Mouse (Mus musculus): ENCODE results near the gene 0610012G03Rik. TPM values are rescaled to one million over a fixed set of nuclear protein-coding genes. Genes with fewer than 3 reads are reported as not detected.
A peak's percentile ranks its signal among the peaks of the same experiment; 100 is the strongest.
"Not testable (repeated sequence)": the region's sequence is repeated elsewhere in the genome, so short reads cannot be mapped to it uniquely, and the experiment has no call there.

The 0610012G03Rik gene
- polyA plus RNA-seq, 1 experiment from 2014 or later, result 93.5 TPM

DNA sequence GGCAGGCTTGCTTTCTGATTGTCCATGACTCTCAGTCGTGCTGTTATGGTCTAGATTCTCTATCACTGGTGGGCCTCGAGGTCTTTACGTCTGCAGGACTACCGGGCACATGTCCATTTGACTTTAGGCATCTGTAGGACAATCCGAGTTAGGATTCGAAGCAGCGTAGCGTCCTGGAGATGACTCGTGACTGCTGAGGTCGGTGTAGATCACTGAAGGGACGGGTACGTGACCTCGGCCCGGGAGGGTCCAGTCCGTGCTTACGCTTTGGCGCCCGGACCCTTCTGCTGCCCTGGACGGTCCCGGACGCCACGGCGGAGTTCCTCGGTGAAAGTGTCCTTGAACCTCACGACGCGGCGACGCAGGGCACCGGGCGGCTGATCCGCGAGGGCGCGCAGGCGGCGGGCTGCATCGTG lies 385 bp downstream of the 0610012G03Rik start:
- H3K27ac ChIP-seq (replicated peaks; ENCODE audit: low read depth, low read length), result peak overlapping the region; percentile 90
- WGBS, result 0% methylated on average over 30 of the region's 38 CpGs
- H3K4me3 ChIP-seq (ENCODE audit: low read depth, low read length), result peak overlapping the region; percentile 59
- ATAC-seq (ENCODE audit: low read depth), result no peak; the same call in 1 of the 2 replicates
- H3K4me2 ChIP-seq (ENCODE audit: low read depth, low read length), result peak overlapping the region; percentile 90
- peak overlapping the region; percentile 93 for H3K9ac ChIP-seq (ENCODE audit: low read depth, low read length)
- no peak for DNase-seq (ENCODE audit: low spot score)
- H3K27me3 ChIP-seq (replicated peaks; ENCODE audit: control insufficient read depth, insufficient read depth, low read length), result no peaks in the 10 kb centered on the region
- no peaks in the 10 kb centered on the region for H3K9me3 ChIP-seq (ENCODE audit: control insufficient read depth, low read length)
- H3K4me1 ChIP-seq (ENCODE audit: control insufficient read depth, insufficient read depth, low read length), result peaks cover 12% of the 10 kb centered on the region
- peaks cover 27% of the 10 kb centered on the region for H3K36me3 ChIP-seq (ENCODE audit: control insufficient read depth, insufficient read depth, low read length)

DNA sequence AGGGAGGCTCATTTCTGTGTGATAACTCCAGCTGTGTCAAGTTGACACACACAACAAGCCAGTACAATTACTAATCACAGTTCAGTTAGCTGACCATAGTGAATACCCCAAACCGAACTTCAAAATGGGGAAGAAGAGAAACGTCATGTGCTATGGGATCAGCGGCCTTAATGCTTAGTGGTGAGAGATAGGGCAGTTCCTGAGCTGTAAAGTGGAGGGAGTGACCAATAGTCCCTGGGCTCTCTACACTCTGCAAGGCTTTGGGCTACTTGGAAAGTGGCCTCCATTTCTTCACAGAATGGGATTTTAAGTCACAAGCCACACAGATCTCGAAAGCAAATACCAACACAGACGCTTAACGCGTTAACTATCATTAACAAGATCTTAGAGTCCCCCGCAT lies 961 bp downstream of the 0610012G03Rik start:
- no peak for ATAC-seq (ENCODE audit: low read depth)
- WGBS, result 35% methylated on average over 8 of the region's 8 CpGs
- Histone ChIP-seq H3K27ac (replicated peaks; ENCODE audit: low read depth, low read length) (peak overlapping the region; percentile 90; the same call in 1 of the 2 replicates), H3K9ac (ENCODE audit: low read depth, low read length) (peak overlapping the region; percentile 93), H3K27me3 (replicated peaks; ENCODE audit: control insufficient read depth, insufficient read depth, low read length) (no peaks in the 10 kb centered on the region), H3K36me3 (ENCODE audit: control insufficient read depth, insufficient read depth, low read length) (peaks cover 21% of the 10 kb centered on the region), H3K4me2 (ENCODE audit: low read depth, low read length) (peak overlapping the region; percentile 90), H3K4me3 (ENCODE audit: low read depth, low read length) (peak overlapping the region; percentile 59), H3K4me1 (ENCODE audit: control insufficient read depth, insufficient read depth, low read length) (peaks cover 12% of the 10 kb centered on the region), H3K9me3 (ENCODE audit: control insufficient read depth, low read length) (no peaks in the 10 kb centered on the region)
- no peak for DNase-seq (ENCODE audit: low spot score)

- H3K27me3 ChIP-seq (replicated peaks; ENCODE audit: control insufficient read depth, insufficient read depth, low read length); H3K9ac ChIP-seq (ENCODE audit: low read depth, low read length); H3K36me3 ChIP-seq (ENCODE audit: control insufficient read depth, insufficient read depth, low read length); ATAC-seq (ENCODE audit: low read depth); H3K9me3 ChIP-seq (ENCODE audit: control insufficient read depth, low read length); H3K4me2 ChIP-seq (ENCODE audit: low read depth, low read length); DNase-seq (ENCODE audit: low spot score); H3K27ac ChIP-seq (replicated peaks; ENCODE audit: low read depth, low read length); H3K4me3 ChIP-seq (ENCODE audit: low read depth, low read length): not testable (repeated sequence)
- WGBS, result 89% methylated on average over 6 of the region's 6 CpGs
- peaks cover 12% of the 10 kb centered on the region for H3K4me1 ChIP-seq (ENCODE audit: control insufficient read depth, insufficient read depth, low read length)
These were observed 2.3 kb downstream of the 0610012G03Rik start for GRCm38 (mm10) chr16:31945986-31946385.

DNA sequence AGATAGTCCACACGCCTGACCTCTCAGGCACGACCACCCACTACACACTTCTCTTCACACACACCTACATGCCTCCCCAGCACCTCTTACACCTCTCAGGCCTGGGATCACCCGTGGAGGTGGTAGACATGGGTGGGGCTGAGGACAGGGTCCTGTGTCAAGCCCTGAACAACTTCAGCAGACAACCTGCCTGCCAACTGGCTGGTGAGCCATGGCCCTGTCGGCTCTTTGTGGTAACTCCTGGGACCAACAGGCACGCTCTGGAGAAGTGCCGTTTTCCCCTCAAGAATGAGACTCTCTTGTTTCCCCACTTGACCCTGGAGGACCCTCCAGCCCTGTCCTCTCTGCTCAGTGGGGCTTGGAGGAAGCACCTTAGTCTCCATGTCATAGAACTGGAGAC lies 2.9 kb downstream of the 0610012G03Rik start:
- Histone ChIP-seq H3K9ac (ENCODE audit: low read depth, low read length) (0 out of 2 replicates have a peak overlapping the region, but pooled peaks have one; percentile 27), H3K9me3 (ENCODE audit: control insufficient read depth, low read length) (no peaks in the 10 kb centered on the region), H3K4me1 (ENCODE audit: control insufficient read depth, insufficient read depth, low read length) (peaks cover 12% of the 10 kb centered on the region), H3K4me3 (ENCODE audit: low read depth, low read length) (no peak overlapping the region), H3K27ac (replicated peaks; ENCODE audit: low read depth, low read length) (no peak overlapping the region), H3K4me2 (ENCODE audit: low read depth, low read length) (no peak overlapping the region), H3K36me3 (ENCODE audit: control insufficient read depth, insufficient read depth, low read length) (peaks cover 7% of the 10 kb centered on the region; the same call in 1 of the 2 replicates), H3K27me3 (replicated peaks; ENCODE audit: control insufficient read depth, insufficient read depth, low read length) (no peaks in the 10 kb centered on the region)
- no peak for ATAC-seq (ENCODE audit: low read depth)
- WGBS, result 81% methylated on average over 6 of the region's 6 CpGs
- no peak for DNase-seq (ENCODE audit: low spot score)

DNA sequence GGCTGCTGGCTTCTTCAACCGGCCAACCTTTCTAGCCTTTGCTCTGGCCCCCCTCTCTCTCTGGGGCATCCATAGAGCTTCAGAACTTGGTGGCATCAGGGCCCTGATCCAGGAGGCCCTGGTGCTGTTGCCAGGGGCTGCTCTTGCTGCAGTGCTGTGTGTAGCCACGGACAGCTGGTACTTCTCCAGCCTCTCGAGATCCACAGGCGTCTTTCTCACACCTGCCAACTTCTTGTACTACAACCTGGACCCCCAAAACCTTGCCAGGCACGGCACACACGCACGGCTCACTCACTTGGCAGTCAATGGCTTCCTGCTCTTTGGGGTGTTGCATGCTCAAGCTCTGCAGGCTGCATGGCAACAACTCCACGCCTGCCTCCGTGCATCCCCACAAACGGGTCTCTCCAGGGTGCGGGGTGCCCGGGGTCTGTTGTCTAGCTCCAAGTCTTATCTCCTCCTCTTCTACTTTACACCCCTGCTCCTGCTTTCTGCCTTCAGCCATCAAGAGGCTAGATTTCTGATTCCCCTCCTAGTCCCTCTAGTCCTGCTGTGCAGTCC lies 3.5 kb downstream of the 0610012G03Rik start:
- Histone ChIP-seq H3K4me1 (ENCODE audit: control insufficient read depth, insufficient read depth, low read length) (peaks cover 12% of the 10 kb centered on the region), H3K36me3 (ENCODE audit: control insufficient read depth, insufficient read depth, low read length) (0 out of 2 replicates have a peak, but pooled peaks cover under 1% of the 10 kb centered on the region), H3K27ac (replicated peaks; ENCODE audit: low read depth, low read length) (no peak overlapping the region), H3K9ac (ENCODE audit: low read depth, low read length) (no peak overlapping the region), H3K27me3 (replicated peaks; ENCODE audit: control insufficient read depth, insufficient read depth, low read length) (no peaks in the 10 kb centered on the region), H3K4me2 (ENCODE audit: low read depth, low read length) (no peak overlapping the region), H3K4me3 (ENCODE audit: low read depth, low read length) (no peak overlapping the region), H3K9me3 (ENCODE audit: control insufficient read depth, low read length) (no peaks in the 10 kb centered on the region)
- DNase-seq (ENCODE audit: low spot score) (no peak), ATAC-seq (ENCODE audit: low read depth) (no peak)
- 90% methylated on average over 11 of the region's 12 CpGs for WGBS

DNA sequence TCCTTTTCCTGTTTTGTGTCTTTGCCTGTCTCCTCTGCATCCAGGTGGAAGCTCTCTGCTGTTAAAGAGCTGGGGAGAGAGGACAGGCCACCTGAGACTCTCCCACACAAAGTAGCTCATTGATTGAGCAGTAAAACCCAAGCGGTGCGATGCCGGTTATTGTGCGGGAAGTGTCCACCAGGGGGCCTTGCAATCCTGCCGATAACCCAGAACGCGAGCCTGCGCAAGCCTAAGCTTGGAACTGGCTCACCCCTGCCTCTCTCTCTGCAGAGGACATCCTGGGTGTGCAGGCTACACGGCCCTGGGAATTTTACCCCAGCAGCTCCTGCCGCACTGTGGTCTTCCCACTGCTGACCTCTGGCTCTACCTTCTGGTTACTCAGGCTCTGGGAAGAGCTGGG lies 4.3 kb downstream of the 0610012G03Rik start:
- Histone ChIP-seq H3K4me2 (ENCODE audit: low read depth, low read length) (no peak overlapping the region), H3K9me3 (ENCODE audit: control insufficient read depth, low read length) (no peaks in the 10 kb centered on the region), H3K36me3 (ENCODE audit: control insufficient read depth, insufficient read depth, low read length) (no peaks in the 10 kb centered on the region), H3K4me3 (ENCODE audit: low read depth, low read length) (no peak overlapping the region), H3K9ac (ENCODE audit: low read depth, low read length) (no peak overlapping the region), H3K27me3 (replicated peaks; ENCODE audit: control insufficient read depth, insufficient read depth, low read length) (no peaks in the 10 kb centered on the region), H3K27ac (replicated peaks; ENCODE audit: low read depth, low read length) (no peak overlapping the region), H3K4me1 (ENCODE audit: control insufficient read depth, insufficient read depth, low read length) (peaks cover 12% of the 10 kb centered on the region)
- WGBS, result 3% methylated on average over 9 of the region's 10 CpGs
- ATAC-seq (ENCODE audit: low read depth), result peak; percentile 20; the same call in 1 of the 2 replicates
- peak; percentile 74 for DNase-seq (ENCODE audit: low spot score)

DNA sequence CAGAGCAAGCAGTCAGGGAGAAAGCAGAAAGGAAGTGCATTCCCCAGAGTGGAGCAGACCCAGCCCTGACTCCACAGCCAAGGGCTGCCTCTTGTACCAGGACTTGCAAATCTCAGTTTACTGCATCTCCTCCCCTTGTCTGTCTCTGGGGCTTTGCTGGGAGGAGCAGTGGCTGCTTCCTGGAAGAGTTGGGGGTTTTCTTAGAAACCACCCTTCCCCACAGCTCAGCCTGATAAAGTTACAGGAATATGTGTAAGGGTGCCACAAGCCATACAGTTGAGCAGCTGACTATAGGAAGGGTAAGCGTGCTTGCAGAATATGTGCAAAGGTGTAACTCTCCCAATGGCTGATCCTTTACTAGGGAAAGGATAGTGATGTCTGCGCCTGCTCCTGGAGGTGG lies 7.7 kb downstream of the 0610012G03Rik start:
- Histone ChIP-seq H3K4me2 (ENCODE audit: low read depth, low read length) (no peak overlapping the region), H3K9ac (ENCODE audit: low read depth, low read length) (no peak overlapping the region), H3K36me3 (ENCODE audit: control insufficient read depth, insufficient read depth, low read length) (no peaks in the 10 kb centered on the region), H3K9me3 (ENCODE audit: control insufficient read depth, low read length) (peaks cover 6% of the 10 kb centered on the region; the same call in 1 of the 2 replicates), H3K4me1 (ENCODE audit: control insufficient read depth, insufficient read depth, low read length) (no peaks in the 10 kb centered on the region), H3K27ac (replicated peaks; ENCODE audit: low read depth, low read length) (no peak overlapping the region), H3K4me3 (ENCODE audit: low read depth, low read length) (no peak overlapping the region), H3K27me3 (replicated peaks; ENCODE audit: control insufficient read depth, insufficient read depth, low read length) (peaks cover 10% of the 10 kb centered on the region)
- WGBS, result 75% methylated on average over 2 of the region's 2 CpGs
- ATAC-seq (ENCODE audit: low read depth) (no peak), DNase-seq (ENCODE audit: low spot score) (no peak)

DNA sequence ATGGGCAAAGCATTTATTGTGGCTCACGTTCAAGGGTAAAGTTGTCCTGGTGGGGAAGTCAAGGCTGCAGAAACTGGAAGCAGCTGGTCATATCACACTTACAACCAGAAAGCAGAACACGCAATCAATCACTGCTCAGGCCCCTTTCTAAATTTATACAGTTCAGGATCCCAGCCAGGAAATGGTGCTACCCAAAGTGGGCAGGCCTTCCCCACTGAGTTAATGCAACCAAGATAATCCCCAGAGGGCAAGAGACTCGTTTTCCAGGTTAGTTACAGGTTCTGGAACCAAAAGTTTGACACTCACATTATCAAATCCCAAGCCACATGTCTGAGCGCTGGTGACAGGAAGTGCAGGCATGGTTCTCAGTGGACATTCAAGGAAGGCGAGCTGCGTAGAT lies 9.4 kb downstream of the 0610012G03Rik start:
- H3K27ac ChIP-seq (replicated peaks; ENCODE audit: low read depth, low read length), result no peak overlapping the region
- peaks cover 27% of the 10 kb centered on the region for H3K27me3 ChIP-seq (replicated peaks; ENCODE audit: control insufficient read depth, insufficient read depth, low read length)
- H3K4me3 ChIP-seq (ENCODE audit: low read depth, low read length), result no peak overlapping the region
- DNase-seq (ENCODE audit: low spot score) (no peak), ATAC-seq (ENCODE audit: low read depth) (no peak)
- no peak overlapping the region for H3K4me2 ChIP-seq (ENCODE audit: low read depth, low read length)
- H3K4me1 ChIP-seq (ENCODE audit: control insufficient read depth, insufficient read depth, low read length), result 0 out of 2 replicates have a peak, but pooled peaks cover 4% of the 10 kb centered on the region
- peaks cover 6% of the 10 kb centered on the region; the same call in 1 of the 2 replicates for H3K9me3 ChIP-seq (ENCODE audit: control insufficient read depth, low read length)
- 69% methylated on average over 6 of the region's 6 CpGs for WGBS
- no peak overlapping the region for H3K9ac ChIP-seq (ENCODE audit: low read depth, low read length)
- no peaks in the 10 kb centered on the region for H3K36me3 ChIP-seq (ENCODE audit: control insufficient read depth, insufficient read depth, low read length)

- WGBS, result 78% methylated on average over 4 of the region's 4 CpGs
These were observed 11.7 kb downstream of the 0610012G03Rik start for GRCm38 (mm10) chr16:31936568-31936967.

More at GRCm38 (mm10) chr16:31936568-31936967, 11.7 kb downstream of the 0610012G03Rik start:
- Histone ChIP-seq H3K4me2 (ENCODE audit: low read depth, low read length) (no peak overlapping the region), H3K27ac (replicated peaks; ENCODE audit: low read depth, low read length) (no peak overlapping the region), H3K4me3 (ENCODE audit: low read depth, low read length) (no peak overlapping the region), H3K9ac (ENCODE audit: low read depth, low read length) (no peak overlapping the region), H3K9me3 (ENCODE audit: control insufficient read depth, low read length) (peaks cover 6% of the 10 kb centered on the region; the same call in 1 of the 2 replicates), H3K4me1 (ENCODE audit: control insufficient read depth, insufficient read depth, low read length) (0 out of 2 replicates have a peak, but pooled peaks cover 4% of the 10 kb centered on the region), H3K36me3 (ENCODE audit: control insufficient read depth, insufficient read depth, low read length) (no peaks in the 10 kb centered on the region), H3K27me3 (replicated peaks; ENCODE audit: control insufficient read depth, insufficient read depth, low read length) (peaks cover 37% of the 10 kb centered on the region)
- DNase-seq (ENCODE audit: low spot score), result no peak
- ATAC-seq (ENCODE audit: low read depth), result no peak
